ENCODE assay signal across 15 mouse cellular contexts in the genomic region with DNA sequence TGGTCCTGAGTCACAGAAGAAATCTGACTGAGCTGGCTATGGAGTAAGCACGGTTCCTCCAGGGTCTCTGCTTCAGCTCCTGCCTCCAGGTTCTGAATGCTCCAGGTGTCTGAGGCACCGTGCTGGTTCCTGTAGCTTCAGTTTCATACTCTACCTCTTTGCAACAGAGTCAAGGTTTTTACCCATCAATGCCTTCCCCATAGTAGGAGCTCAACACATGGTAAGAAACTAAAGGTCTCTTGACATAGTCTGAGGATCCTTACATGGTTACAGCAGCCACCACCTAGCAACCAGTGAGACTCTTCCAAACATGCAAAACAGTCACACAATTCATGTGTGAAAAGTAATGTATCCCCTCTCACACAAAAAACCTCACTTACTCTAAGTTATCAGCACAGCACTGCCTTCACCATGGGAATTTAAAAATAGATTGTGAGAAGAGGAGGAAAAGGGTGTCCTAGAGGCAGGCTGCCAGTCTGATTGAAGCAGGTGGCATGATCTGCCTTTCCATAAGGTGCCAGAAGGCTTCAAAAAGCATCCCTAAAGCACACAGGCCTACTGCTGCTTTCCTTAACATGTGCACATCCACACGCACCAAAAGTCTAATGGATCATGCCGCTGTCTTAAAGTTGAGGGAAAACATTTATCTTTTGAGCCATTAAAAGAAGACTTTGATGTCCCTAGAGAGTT. TPM values are rescaled to one million over a fixed set of nuclear protein-coding genes. Genes with fewer than 3 reads are reported as not detected.
DNase-seq lines count a peak whose midpoint lies in the region; ATAC-seq and TF ChIP-seq lines count a peak whose summit lies in the region.
"Had no signal": no experiment of that assay in that cellular context is flagged by ENCODE, and none has a peak within 500 bp of the region (broad histone marks: within the 10 kb centered on the region; RNA-seq: fewer than 3 reads in every experiment).

No protein-coding gene starts in this region.

- no peak for TF ChIP-seq CTCF in layer of hippocampus, adult 2 months (conservative IDR thresholded peaks at IDR 0.05)
- TF ChIP-seq CTCF in stomach, postnatal 0 days (IDR thresholded peaks at IDR 0.05; ENCODE audit: low read depth) = no peak

- peak; percentile 60 for DNase-seq in adrenal gland, adult 2 months
- no peak for DNase-seq in adrenal gland, postnatal 10 days
- DNase-seq in layer of hippocampus, adult 11-12 months (ENCODE audit: low spot score) = peak; percentile 71
- DNase-seq in layer of hippocampus, adult 9-10 months (ENCODE audit: low spot score) = no peak
- DNase-seq in layer of hippocampus, adult 2 months (ENCODE audit: low spot score in 2 of 2) = peak; percentile 64 to 66
- peak; percentile 65 to 78 for DNase-seq in right cerebral cortex, postnatal 10 days (ENCODE audit: low spot score in 2 of 2)
- no peak for DNase-seq in kidney, adult 11 months
- no peak for DNase-seq in stomach, postnatal 0 days (ENCODE audit: low spot score)
- DNase-seq: lung, adult 2 months; thymus, postnatal 36 days had no signal

- H3K9ac ChIP-seq in stomach, postnatal 0 days (ENCODE audit: low read length) = no peak overlapping the region
- H3K9ac ChIP-seq: neural tube, embryonic 12.5 days had no signal

- TF ChIP-seq EP300 in stomach, postnatal 0 days (optimal IDR thresholded peaks at IDR 0.05) = no peak

- no peaks in the 10 kb centered on the region for H3K4me1 ChIP-seq in stomach, postnatal 0 days (replicated peaks; ENCODE audit: control insufficient read depth, insufficient read depth)

- H3K9me3 ChIP-seq in stomach, postnatal 0 days (ENCODE audit: control insufficient read depth, low read length) = no peaks in the 10 kb centered on the region
- H3K9me3 ChIP-seq: embryonic facial prominence, embryonic 15.5 days; heart, embryonic 15.5 days; midbrain, embryonic 10.5 days; neural tube, embryonic 12.5 days had no signal

- WGBS in stomach, postnatal 0 days = 79% methylated on average over 4 of the region's 4 CpGs

- H3K27me3 ChIP-seq in stomach, postnatal 0 days (ENCODE audit: control insufficient read depth, insufficient read depth, low read length) = no peaks in the 10 kb centered on the region
- H3K27me3 ChIP-seq: embryonic facial prominence, embryonic 15.5 days; heart, embryonic 15.5 days; neural tube, embryonic 12.5 days; Patski had no signal

- no peak for ATAC-seq in stomach, postnatal 0 days (ENCODE audit: low FRiP score, low TSS enrichment)

- H3K36me3 ChIP-seq in stomach, postnatal 0 days (ENCODE audit: control insufficient read depth, insufficient read depth, low read length) = no peaks in the 10 kb centered on the region
- H3K36me3 ChIP-seq: embryonic facial prominence, embryonic 15.5 days; heart, embryonic 15.5 days; midbrain, embryonic 10.5 days; neural tube, embryonic 12.5 days had no signal

- peak overlapping the region; percentile 77 for H3K27ac ChIP-seq in layer of hippocampus, adult 2 months
- H3K27ac ChIP-seq in stomach, postnatal 0 days (replicated peaks) = no peak overlapping the region
- H3K27ac ChIP-seq: heart, embryonic 15.5 days; neural tube, embryonic 12.5 days had no signal

- H3K4me2 ChIP-seq in stomach, postnatal 0 days (replicated peaks; ENCODE audit: low read depth) = no peak overlapping the region

- H3K4me3 ChIP-seq in layer of hippocampus, adult 2 months = no peak overlapping the region; the same call in 1 of the 2 replicates
- H3K4me3 ChIP-seq in stomach, postnatal 0 days (ENCODE audit: low read depth, low read length) = no peak overlapping the region

RNA-seq across cellular contexts. Expression of a gene that starts 1.3 kb away (rescaled TPM):
- 10 to 100 TPM; 24.9 to 38.2 TPM for total RNA-seq in adrenal gland, adult 2 months (2021)
- 31.2 and 32.7 TPM in 2 replicates for polyA plus RNA-seq in adrenal gland, adult 2 months (2012; rRNA removed)
- 10 to 100 TPM; 23.8 to 25.3 TPM for total RNA-seq in adrenal gland, postnatal 10 days (2021)
- 100 to 1,000 TPM; 127 to 129 TPM for total RNA-seq in layer of hippocampus, adult 2 months (2021)
- 12.6 and 18.2 TPM in 2 replicates for polyA plus RNA-seq in stomach, postnatal 0 days (2015; fragmentation: Nextera tagmentation; extraction: Ambion mirVana)

Comparison
In these comparisons a context has a peak if more than half of its experiments do, and no peak if none do; other contexts are left out.
1. DNase-seq: peak in adrenal gland, adult 2 months (single experiment), layer of hippocampus, adult 11-12 months (single experiment), layer of hippocampus, adult 2 months (2 of 2) and right cerebral cortex, postnatal 10 days (2 of 2); none in adrenal gland, postnatal 10 days (single experiment), layer of hippocampus, adult 9-10 months (single experiment), kidney, adult 11 months (single experiment) and stomach, postnatal 0 days (single experiment).